Mouse (Mus musculus) myocyte (in vitro differentiated cells): ENCODE measurements around the gene Amz2. TPM values are rescaled to one million over a fixed set of nuclear protein-coding genes. Genes with fewer than 3 reads are reported as not detected.

ENCODE experiments used
- H3K27me3 ChIP-seq: one replicate; pipeline ENCODE4 v1.6.1; 2011; ENCODE audit not compliant: control insufficient read depth, insufficient read depth, insufficient read length
- H3K36me3 ChIP-seq: one replicate; pipeline ENCODE4 v1.6.1; 2011; ENCODE audit not compliant: control insufficient read depth, insufficient read depth
- H3K4me2 ChIP-seq: one replicate; pipeline ENCODE4 v1.6.1; 2011; ENCODE audit warnings: low read depth, control low read depth
- H3K4me3 ChIP-seq: one replicate; pipeline ENCODE4 v1.5.1; 2011; ENCODE audit warnings: mild to moderate bottlenecking, control low read depth, moderate library complexity
- H3K79me2 ChIP-seq: one replicate; pipeline ENCODE4 v1.6.1; 2011; ENCODE audit not compliant: control insufficient read depth, insufficient read depth
- H3ac ChIP-seq: one replicate; pipeline ENCODE4 v1.6.1; 2011; ENCODE audit not compliant: control insufficient read depth, insufficient read length
- CEBPB ChIP-seq: IDR thresholded peaks from 2 replicates; pipeline ENCODE4 v1.6.1; 2011; ENCODE audit warnings: mild to moderate bottlenecking, moderate library complexity; ENCODE audit not compliant: poor library complexity, insufficient read depth, severe bottlenecking
- E2F4 ChIP-seq: IDR thresholded peaks from one replicate; pipeline ENCODE4 v1.6.1; 2011; ENCODE audit warnings: mild to moderate bottlenecking, control low read depth, moderate library complexity; ENCODE audit not compliant: insufficient read depth
- MAX ChIP-seq: IDR thresholded peaks from one replicate; pipeline ENCODE4 v1.6.1; 2011; ENCODE audit warnings: low read depth, mild to moderate bottlenecking, control low read depth
- MYOD1 ChIP-seq, 3 experiments: IDR thresholded peaks; one replicate each; pipeline ENCODE4 v1.6.1; 2011; ENCODE audit warnings: control low read depth in 2 of 3, low read depth in 2 of 3, mild to moderate bottlenecking in 2 of 3, moderate library complexity in 1 of 3; ENCODE audit not compliant: insufficient read length in 2 of 3, control insufficient read depth in 1 of 3
- MYOG ChIP-seq, 3 experiments: IDR thresholded peaks; one replicate each; pipeline ENCODE4 v1.6.1; 2011; ENCODE audit warnings: control low read depth in 2 of 3, low read depth in 2 of 3, mild to moderate bottlenecking in 2 of 3; ENCODE audit not compliant: insufficient read length in 2 of 3, control insufficient read depth in 1 of 3, insufficient read depth in 1 of 3
- POLR2A ChIP-seq: IDR thresholded peaks from one replicate; pipeline ENCODE4 v1.6.1; 2011; ENCODE audit warnings: low read depth, mild to moderate bottlenecking, control low read depth, moderate library complexity; ENCODE audit not compliant: insufficient read length
- POLR2AphosphoS2 ChIP-seq: IDR thresholded peaks from one replicate; pipeline ENCODE4 v1.6.1; 2011; ENCODE audit warnings: low read depth, control low read depth; ENCODE audit not compliant: insufficient read length
- REST ChIP-seq: IDR thresholded peaks from one replicate; pipeline ENCODE4 v1.6.1; 2011; ENCODE audit warnings: mild to moderate bottlenecking, control low read depth, moderate library complexity; ENCODE audit not compliant: insufficient read depth, insufficient read length
- SRF ChIP-seq: IDR thresholded peaks from one replicate; pipeline ENCODE4 v1.6.1; 2011; ENCODE audit warnings: low read depth; ENCODE audit not compliant: control insufficient read depth, insufficient read length
- TCF12 ChIP-seq: IDR thresholded peaks from one replicate; pipeline ENCODE4 v1.6.1; 2011; ENCODE audit warnings: mild to moderate bottlenecking, control low read depth; ENCODE audit not compliant: poor library complexity, insufficient read depth, severe bottlenecking
- TCF3 ChIP-seq: IDR thresholded peaks from one replicate; pipeline ENCODE4 v1.6.1; 2011; ENCODE audit warnings: low read depth, control low read depth; ENCODE audit not compliant: insufficient read length
- USF1 ChIP-seq: IDR thresholded peaks from one replicate; pipeline ENCODE4 v1.6.1; 2011; ENCODE audit warnings: low read depth, mild to moderate bottlenecking, control low read depth, moderate library complexity
- polyA plus RNA-seq: library from polyadenylated mRNA; unstranded; fragments of >200 nt; fragmentation: generic; extraction: Trizol; gene quantifications from one replicate; pipeline ENCODE4 v1.2.1, GENCODE M21; 2012; ENCODE audit warnings: missing spikeins

Gene Amz2
- polyA plus RNA-seq, 1 experiment: 31.5 TPM

DNA sequence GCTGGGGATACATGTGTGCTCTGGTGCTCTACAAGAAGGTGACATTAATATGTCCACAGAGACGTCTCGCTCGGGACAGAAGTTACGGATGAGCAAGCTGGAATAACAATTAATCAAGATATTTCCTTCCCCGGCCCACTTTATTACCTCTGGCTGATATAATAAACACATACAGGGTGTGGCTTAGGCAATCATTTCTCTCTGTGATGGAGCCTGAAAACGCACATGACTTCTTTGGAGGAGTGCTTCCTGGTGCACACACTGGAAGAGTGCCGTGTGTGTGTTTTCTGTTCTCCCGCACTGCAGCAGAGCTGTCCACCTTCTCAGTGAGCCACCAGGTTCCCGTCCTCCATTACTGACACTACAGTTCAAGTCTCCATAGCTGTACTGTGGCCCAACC is 72.2 kb downstream of the Amz2 start:
- Histone ChIP-seq H3K4me3 (no peak overlapping the region), H3K79me2 (no peaks in the 10 kb centered on the region), H3ac (no peak overlapping the region), H3K36me3 (no peaks in the 10 kb centered on the region), H3K27me3 (no peaks in the 10 kb centered on the region), H3K4me2 (no peak overlapping the region)
- no peak for TF ChIP-seq USF1
- no peak for TF ChIP-seq CEBPB
- no peak for TF ChIP-seq POLR2AphosphoS2
- TF ChIP-seq MYOG (IDR thresholded peaks at IDR 0.05; ENCODE audit: control insufficient read depth in 1 of 3, insufficient read depth in 1 of 3, insufficient read length in 2 of 3, low read depth in 2 of 3): no peak
- no peak for TF ChIP-seq E2F4

DNA sequence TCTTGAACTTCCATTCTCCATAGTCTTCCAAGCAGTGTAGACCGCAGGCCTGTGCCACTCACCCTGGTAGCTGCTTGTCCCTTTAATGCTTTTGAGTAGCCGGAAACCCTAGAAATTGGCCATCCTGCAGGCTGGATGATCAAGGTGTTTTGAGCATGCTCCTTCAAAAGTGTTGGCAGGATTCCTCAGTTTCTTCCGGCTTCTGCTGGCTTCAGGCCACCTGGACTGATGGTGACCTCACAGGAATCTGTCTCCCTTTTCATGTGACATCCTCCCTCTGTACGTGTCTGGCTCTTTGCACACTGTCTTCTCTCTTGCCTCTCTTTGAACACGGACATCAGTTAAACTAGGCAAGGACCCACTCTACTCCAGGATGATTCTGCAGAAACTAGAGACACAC is 74.5 kb downstream of the Amz2 start:
- Histone ChIP-seq H3K4me3 (no peak overlapping the region), H3K36me3 (no peaks in the 10 kb centered on the region), H3K79me2 (no peaks in the 10 kb centered on the region), H3K27me3 (no peaks in the 10 kb centered on the region), H3K4me2 (no peak overlapping the region), H3ac (no peak overlapping the region)
- TF ChIP-seq TCF12 (no peak), POLR2AphosphoS2 (no peak), SRF (no peak), MAX (no peak), USF1 (no peak), POLR2A (no peak), MYOD1 (IDR thresholded peaks at IDR 0.05; ENCODE audit: control insufficient read depth in 1 of 3, insufficient read length in 2 of 3, low read depth in 2 of 3) (no peak), TCF3 (no peak), REST (no peak), CEBPB (no peak), MYOG (IDR thresholded peaks at IDR 0.05; ENCODE audit: control insufficient read depth in 1 of 3, insufficient read depth in 1 of 3, insufficient read length in 2 of 3, low read depth in 2 of 3) (no peak), E2F4 (no peak)

Other genes with a start within 250 kb of the Amz2 start
- gene Rgs9, start 127.8 kb upstream of the Amz2 start, polyA plus RNA-seq: not detected
- 24.1 TPM for gene Gna13, start 63.1 kb upstream of the Amz2 start, polyA plus RNA-seq
- gene 9930022D16Rik, start 12.0 kb upstream of the Amz2 start, polyA plus RNA-seq: not detected
- 2.4 TPM for gene Arsg, start 47.4 kb downstream of the Amz2 start, polyA plus RNA-seq
- gene Slc16a6, start 47.7 kb downstream of the Amz2 start, polyA plus RNA-seq: 4.3 TPM
- 71.9 TPM for gene Wipi1, start 186.0 kb downstream of the Amz2 start, polyA plus RNA-seq
- gene Prkar1a, start 223.5 kb downstream of the Amz2 start, polyA plus RNA-seq: 406 TPM